Mouse (Mus musculus): Measurements from ENCODE around the gene Irf1. TPM values are rescaled to one million over a fixed set of nuclear protein-coding genes. Genes with fewer than 3 reads are reported as not detected.

Gene Irf1
- polyA plus RNA-seq, 2 experiments from 2014 or later: 236 to 307 TPM

GRCm38 (mm10) chr11:53786058-53787031 is 16.5 kb downstream of the Irf1 start:
- ATAC-seq: peak; percentile 50

- no peak for ATAC-seq
Measured at GRCm38 (mm10) chr11:53788196-53788595, 18.4 kb downstream of the Irf1 start.

GRCm38 (mm10) chr11:53789277-53789676 is 19.5 kb downstream of the Irf1 start:
- ATAC-seq: no peak

GRCm38 (mm10) chr11:53792986-53793385 is 23.2 kb downstream of the Irf1 start:
- no peak for ATAC-seq

- no peak for ATAC-seq
Measured at GRCm38 (mm10) chr11:53794015-53794414, 24.2 kb downstream of the Irf1 start.

GRCm38 (mm10) chr11:53794671-53795557 is 25.1 kb downstream of the Irf1 start:
- ATAC-seq: peak; percentile 96

- no peak for ATAC-seq
Measured at GRCm38 (mm10) chr11:53795813-53796212, 26.0 kb downstream of the Irf1 start.

GRCm38 (mm10) chr11:53796409-53797151 is 26.8 kb downstream of the Irf1 start:
- ATAC-seq: no peak

- ATAC-seq: no peak
Measured at GRCm38 (mm10) chr11:53797386-53797920, 27.6 kb downstream of the Irf1 start.

- ATAC-seq: no peak
Measured at GRCm38 (mm10) chr11:53798041-53798711, 28.4 kb downstream of the Irf1 start.

GRCm38 (mm10) chr11:53800036-53800435 is 30.2 kb downstream of the Irf1 start:
- ATAC-seq: no peak

GRCm38 (mm10) chr11:53800975-53801374 is 31.2 kb downstream of the Irf1 start:
- no peak for ATAC-seq

GRCm38 (mm10) chr11:53803093-53803492 is 33.3 kb downstream of the Irf1 start:
- peak; percentile 74 for ATAC-seq

GRCm38 (mm10) chr11:53803494-53803893 is 33.7 kb downstream of the Irf1 start:
- peak; percentile 18 for ATAC-seq

- ATAC-seq: no peak
Measured at GRCm38 (mm10) chr11:53804569-53805344, 34.9 kb downstream of the Irf1 start.

GRCm38 (mm10) chr11:53805786-53806185 is 36.0 kb downstream of the Irf1 start:
- no peak for ATAC-seq

- ATAC-seq: no peak
Measured at GRCm38 (mm10) chr11:53809354-53809753, 39.5 kb downstream of the Irf1 start.

GRCm38 (mm10) chr11:53810156-53810555 is 40.3 kb downstream of the Irf1 start:
- peak; percentile 19 for ATAC-seq

GRCm38 (mm10) chr11:53810749-53811148 is 40.9 kb downstream of the Irf1 start:
- no peak for ATAC-seq

GRCm38 (mm10) chr11:53811312-53811711 is 41.5 kb downstream of the Irf1 start:
- ATAC-seq: no peak

Measured in activated CD4-positive, CD25-positive, alpha-beta regulatory T cell, adult 4 months (primary cell).